Mouse (Mus musculus): ENCODE measurements at regions not wholly inside any gene's neighbourhood (a gene's known extent, or its start where the extent isn't known, plus 50 kb on each side); places are given as distances from the start of the nearest gene placed in this dataset.

- Histone ChIP-seq H3K9me3 (replicated peaks; ENCODE audit: low read length) (no peaks in the 10 kb centered on the region), H3K36me3 (ENCODE audit: insufficient read depth, low read length) (no peaks in the 10 kb centered on the region), H3K4me3 (replicated peaks; ENCODE audit: low read depth, low read length) (no peak overlapping the region), H3K9ac (ENCODE audit: low read depth, low read length) (no peak overlapping the region), H3K4me2 (ENCODE audit: low read length) (no peak overlapping the region), H3K27me3 (ENCODE audit: insufficient read depth, low read length) (no peaks in the 10 kb centered on the region), H3K4me1 (replicated peaks; ENCODE audit: insufficient read depth, low read length) (no peaks in the 10 kb centered on the region), H3K27ac (no peak overlapping the region)
- 39% methylated on average over 12 of the region's 12 CpGs for WGBS
- 0 out of 2 replicates have a peak, but pooled peaks have one; percentile 4 for TF ChIP-seq CTCF (IDR thresholded peaks at IDR 0.05; ENCODE audit: low read depth)
- DNase-seq (ENCODE audit: low spot score) (peak; percentile 28), ATAC-seq (replicated peaks; ENCODE audit: low FRiP score, low read depth) (no peak; the same call in 1 of the 2 replicates)
Observed at GRCm38 (mm10) chr12:69524337-69525035, 58.3 kb downstream of the Vcpkmt start.

GRCm38 (mm10) chr12:69519869-69520268, 63.0 kb downstream of the Vcpkmt start:
- Histone ChIP-seq H3K4me1 (replicated peaks; ENCODE audit: insufficient read depth, low read length) (peaks cover 3% of the 10 kb centered on the region; the same call in 1 of the 2 replicates), H3K36me3 (ENCODE audit: insufficient read depth, low read length) (no peaks in the 10 kb centered on the region), H3K4me2 (ENCODE audit: low read length) (no peak overlapping the region), H3K4me3 (replicated peaks; ENCODE audit: low read depth, low read length) (no peak overlapping the region), H3K27ac (no peak overlapping the region), H3K27me3 (ENCODE audit: insufficient read depth, low read length) (no peaks in the 10 kb centered on the region), H3K9me3 (replicated peaks; ENCODE audit: low read length) (no peaks in the 10 kb centered on the region), H3K9ac (ENCODE audit: low read depth, low read length) (no peak overlapping the region)
- DNase-seq (ENCODE audit: low spot score) (peak; percentile 8), ATAC-seq (replicated peaks; ENCODE audit: low FRiP score, low read depth) (no peak)
- no peak for TF ChIP-seq CTCF (IDR thresholded peaks at IDR 0.05; ENCODE audit: low read depth)
- WGBS, result 83% methylated on average over 2 of the region's 2 CpGs

GRCm38 (mm10) chr12:69519028-69519427, 63.8 kb downstream of the Vcpkmt start:
- no peaks in the 10 kb centered on the region for H3K9me3 ChIP-seq (replicated peaks; ENCODE audit: low read length)
- peaks cover 3% of the 10 kb centered on the region; the same call in 1 of the 2 replicates for H3K4me1 ChIP-seq (replicated peaks; ENCODE audit: insufficient read depth, low read length)
- no peak overlapping the region for H3K9ac ChIP-seq (ENCODE audit: low read depth, low read length)
- H3K4me3 ChIP-seq (replicated peaks; ENCODE audit: low read depth, low read length), result no peak overlapping the region
- no peak for DNase-seq (ENCODE audit: low spot score)
- 85% methylated on average over 2 of the region's 2 CpGs for WGBS
- no peak overlapping the region for H3K4me2 ChIP-seq (ENCODE audit: low read length)
- no peaks in the 10 kb centered on the region for H3K27me3 ChIP-seq (ENCODE audit: insufficient read depth, low read length)
- no peak for ATAC-seq (replicated peaks; ENCODE audit: low FRiP score, low read depth)
- no peaks in the 10 kb centered on the region for H3K36me3 ChIP-seq (ENCODE audit: insufficient read depth, low read length)
- TF ChIP-seq CTCF (IDR thresholded peaks at IDR 0.05; ENCODE audit: low read depth), result no peak
- no peak overlapping the region for H3K27ac ChIP-seq

DNA sequence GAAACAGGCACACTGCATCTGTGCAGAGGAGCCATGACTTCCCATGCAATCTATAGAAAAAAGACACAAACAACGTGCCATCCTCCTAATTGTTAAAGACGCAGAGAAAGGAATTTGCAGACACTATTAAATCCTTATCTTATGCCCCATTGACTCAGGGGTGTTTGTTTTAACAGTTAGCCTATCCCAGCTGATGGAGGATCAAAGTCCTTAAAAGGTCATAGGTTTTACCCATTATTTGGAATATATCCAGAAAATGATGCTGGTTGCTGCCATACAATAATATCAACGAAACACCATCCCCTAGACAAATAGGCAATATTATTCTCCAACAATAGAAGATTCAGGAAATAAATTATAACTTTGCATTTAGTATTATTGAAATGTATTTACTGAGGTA, 65.2 kb downstream of the Vcpkmt start:
- H3K27ac ChIP-seq, result no peak overlapping the region
- WGBS, result 51% methylated on average over 3 of the region's 3 CpGs

DNA sequence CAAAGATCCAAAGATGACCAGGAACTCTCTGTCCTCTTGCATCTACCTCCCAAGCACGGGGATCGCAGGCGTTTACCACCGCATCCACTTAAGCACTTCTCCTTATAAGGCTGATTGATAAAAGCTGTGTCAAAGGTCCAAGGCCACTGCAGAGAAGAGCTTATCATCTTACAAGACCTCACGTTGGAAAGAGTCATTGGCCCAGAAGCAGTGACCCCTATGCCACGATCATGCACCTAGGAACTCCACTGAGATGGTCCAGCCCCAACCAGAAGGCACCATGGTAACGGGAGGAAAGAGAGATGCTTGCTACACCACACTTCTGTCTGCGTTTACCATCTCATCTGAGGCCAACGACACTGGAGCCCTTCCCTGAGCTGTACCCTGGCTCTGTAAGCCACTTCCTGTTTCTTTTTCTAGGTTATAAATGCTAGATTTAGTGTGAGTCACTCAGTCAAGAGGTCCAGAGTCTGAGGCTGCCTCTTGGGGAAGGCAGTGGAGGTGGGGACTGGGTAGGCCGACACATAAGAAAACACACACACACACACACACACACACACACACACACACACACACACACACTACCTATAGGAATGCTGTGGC, 66.4 kb downstream of the Vcpkmt start:
- TF ChIP-seq CTCF (IDR thresholded peaks at IDR 0.05; ENCODE audit: low read depth), result no peak
- Histone ChIP-seq H3K4me2 (ENCODE audit: low read length) (no peak overlapping the region), H3K4me3 (replicated peaks; ENCODE audit: low read depth, low read length) (no peak overlapping the region), H3K9ac (ENCODE audit: low read depth, low read length) (no peak overlapping the region), H3K9me3 (replicated peaks; ENCODE audit: low read length) (no peaks in the 10 kb centered on the region), H3K27ac (no peak overlapping the region), H3K36me3 (ENCODE audit: insufficient read depth, low read length) (no peaks in the 10 kb centered on the region), H3K4me1 (replicated peaks; ENCODE audit: insufficient read depth, low read length) (peaks cover 3% of the 10 kb centered on the region; the same call in 1 of the 2 replicates), H3K27me3 (ENCODE audit: insufficient read depth, low read length) (no peaks in the 10 kb centered on the region)
- peak; percentile 12 for DNase-seq (ENCODE audit: low spot score)
- WGBS, result 62% methylated on average over 10 of the region's 10 CpGs
- ATAC-seq (replicated peaks; ENCODE audit: low FRiP score, low read depth), result no peak

More for the DNA sequence above, 65.2 kb downstream of the Vcpkmt start:
- no peak overlapping the region for H3K4me3 ChIP-seq (replicated peaks; ENCODE audit: low read depth, low read length)
- TF ChIP-seq CTCF (IDR thresholded peaks at IDR 0.05; ENCODE audit: low read depth), result no peak
- H3K36me3 ChIP-seq (ENCODE audit: insufficient read depth, low read length), result no peaks in the 10 kb centered on the region
- no peak overlapping the region for H3K9ac ChIP-seq (ENCODE audit: low read depth, low read length)
- no peak for ATAC-seq (replicated peaks; ENCODE audit: low FRiP score, low read depth)
- H3K4me1 ChIP-seq (replicated peaks; ENCODE audit: insufficient read depth, low read length), result peaks cover 3% of the 10 kb centered on the region; the same call in 1 of the 2 replicates
- DNase-seq (ENCODE audit: low spot score), result no peak
- H3K4me2 ChIP-seq (ENCODE audit: low read length), result no peak overlapping the region
- no peaks in the 10 kb centered on the region for H3K9me3 ChIP-seq (replicated peaks; ENCODE audit: low read length)
- no peaks in the 10 kb centered on the region for H3K27me3 ChIP-seq (ENCODE audit: insufficient read depth, low read length)

DNA sequence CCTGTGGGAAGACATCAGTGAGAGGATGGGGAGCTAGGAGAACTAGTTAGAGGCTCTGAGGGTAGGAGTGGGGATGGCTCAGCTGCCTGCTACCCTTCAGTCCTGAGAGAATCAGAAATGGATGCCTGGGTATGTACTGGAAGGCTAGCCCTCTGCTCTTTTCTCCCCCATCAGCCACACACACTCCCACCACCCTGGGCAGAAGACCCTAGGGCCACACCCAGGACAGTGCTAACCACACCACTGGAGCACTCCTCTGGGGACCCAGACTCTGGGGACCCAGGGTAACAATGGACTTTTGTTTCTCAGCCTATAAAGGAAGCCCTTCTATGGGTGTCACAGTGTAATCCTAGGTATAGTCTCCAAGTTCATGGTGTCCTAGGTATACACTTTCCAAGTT, 67.0 kb downstream of the Vcpkmt start:
- Histone ChIP-seq H3K27me3 (ENCODE audit: insufficient read depth, low read length) (no peaks in the 10 kb centered on the region), H3K4me3 (replicated peaks; ENCODE audit: low read depth, low read length) (no peak overlapping the region), H3K4me1 (replicated peaks; ENCODE audit: insufficient read depth, low read length) (peaks cover 3% of the 10 kb centered on the region; the same call in 1 of the 2 replicates), H3K9me3 (replicated peaks; ENCODE audit: low read length) (no peaks in the 10 kb centered on the region), H3K9ac (ENCODE audit: low read depth, low read length) (no peak overlapping the region), H3K36me3 (ENCODE audit: insufficient read depth, low read length) (no peaks in the 10 kb centered on the region), H3K4me2 (ENCODE audit: low read length) (no peak overlapping the region), H3K27ac (no peak overlapping the region)
- DNase-seq (ENCODE audit: low spot score) (no peak), ATAC-seq (replicated peaks; ENCODE audit: low FRiP score, low read depth) (no peak)
- no peak for TF ChIP-seq CTCF (IDR thresholded peaks at IDR 0.05; ENCODE audit: low read depth)
